Mouse (Mus musculus) limb, embryonic 12.5 days (tissue): ENCODE results near the gene AL731706.2. TPM values are rescaled to one million over a fixed set of nuclear protein-coding genes. Genes with fewer than 3 reads are reported as not detected.
"Not testable (repeated sequence)": the region's sequence is repeated elsewhere in the genome, so short reads cannot be mapped to it uniquely, and the experiment has no call there.

ENCODE experiments used
- ATAC-seq: fragments of 200-750 bp; cut with Nextera tagmentation; 2 replicates; pipeline ENCODE4 v1.8.0; 2017; ENCODE audit warnings: low read depth, moderate TSS enrichment; ENCODE audit not compliant: insufficient number of reproducible peaks, insufficient read depth, low FRiP score, low TSS enrichment
- H3K27ac ChIP-seq: fragments of 300-500 bp; sonication (generic); 2 replicates; pipeline ENCODE4 v1.5.1; 2016; ENCODE audit warnings: mild to moderate bottlenecking, moderate library complexity
- H3K27me3 ChIP-seq: fragments of 300-500 bp; sonication (generic); 2 replicates; pipeline ENCODE4 v1.6.1; 2016; ENCODE audit warnings: mild to moderate bottlenecking, moderate library complexity
- H3K36me3 ChIP-seq: fragments of 300-500 bp; sonication (generic); 2 replicates; pipeline ENCODE4 v1.6.1; 2016; ENCODE audit warnings: mild to moderate bottlenecking, moderate library complexity
- H3K4me1 ChIP-seq: fragments of 300-500 bp; sonication (generic); replicated peaks from 2 replicates; pipeline ENCODE4 v1.6.1; 2016
- H3K4me2 ChIP-seq: fragments of 300-500 bp; sonication (generic); 2 replicates; pipeline ENCODE4 v1.6.1; 2016; ENCODE audit warnings: mild to moderate bottlenecking, moderate library complexity
- H3K4me3 ChIP-seq: fragments of 300-500 bp; sonication (generic); replicated peaks from 2 replicates; pipeline ENCODE4 v1.5.1; 2016; ENCODE audit warnings: mild to moderate bottlenecking
- H3K9ac ChIP-seq: fragments of 300-500 bp; sonication (generic); replicated peaks from 2 replicates; pipeline ENCODE4 v1.6.1; 2016; ENCODE audit warnings: mild to moderate bottlenecking, moderate library complexity
- H3K9me3 ChIP-seq: fragments of 300-500 bp; sonication (generic); 2 replicates; pipeline ENCODE4 v1.6.1; 2016; ENCODE audit warnings: mild to moderate bottlenecking, moderate library complexity
- WGBS: fragments of 180-500 bp; shearing (Covaris S2); methylation state at CpG from one replicate; pipeline ENCODE4 v1.1.7; 2016; 5-methylcytosine and 5-hydroxymethylcytosine counted together
- polyA plus RNA-seq: library from polyadenylated mRNA; unstranded; fragments of >200 nt; fragmentation: Nextera tagmentation; extraction: Ambion mirVana; gene quantifications from 2 replicates; pipeline ENCODE4 v1.2.1, GENCODE M21; 2016

The AL731706.2 gene
- polyA plus RNA-seq, 1 experiment from 2014 or later, result 28.0 TPM

- Histone ChIP-seq H3K4me2 (peak overlapping the region; percentile 53), H3K9ac (peak overlapping the region; percentile 65), H3K4me1 (0 out of 2 replicates have a peak, but pooled peaks cover 5% of the 10 kb centered on the region), H3K27ac (peak overlapping the region; percentile 93), H3K36me3 (no peaks in the 10 kb centered on the region), H3K4me3 (peak overlapping the region; percentile 72), H3K27me3 (no peaks in the 10 kb centered on the region), H3K9me3 (no peaks in the 10 kb centered on the region)
- ATAC-seq, result peak; percentile 77
- WGBS, result under 1% methylated on average over 23 of the region's 23 CpGs
Measured at GRCm38 (mm10) chr2:136891951-136892371, 6.5 kb upstream of the AL731706.2 start.

- Histone ChIP-seq H3K4me1 (0 out of 2 replicates have a peak, but pooled peaks cover 5% of the 10 kb centered on the region), H3K27me3 (no peaks in the 10 kb centered on the region), H3K36me3 (no peaks in the 10 kb centered on the region), H3K27ac (peak within 1 kb of the TSS; percentile 93), H3K4me2 (peak within 1 kb of the TSS; percentile 53), H3K9me3 (no peaks in the 10 kb centered on the region), H3K9ac (peak within 1 kb of the TSS; percentile 70), H3K4me3 (peak within 1 kb of the TSS; percentile 72)
- WGBS, result under 1% methylated on average over 49 of the region's 49 CpGs
- ATAC-seq, result peak; percentile 99
Measured at GRCm38 (mm10) chr2:136891068-136891950, 5.8 kb upstream of the AL731706.2 start, which contains the start of the genes Slx4ip, AL731706.1 and Mkks. TSS of gene Slx4ip (plus strand) at chr2:136891218. TSS of gene AL731706.1 (minus strand) at chr2:136891389. TSS of gene Mkks (minus strand) at chr2:136891389.

GRCm38 (mm10) chr2:136890716-136891067, 5.2 kb upstream of the AL731706.2 start:
- not testable (repeated sequence) for H3K27me3 ChIP-seq, H3K4me1 ChIP-seq, ATAC-seq, H3K9me3 ChIP-seq, H3K36me3 ChIP-seq
- peak overlapping the region; percentile 53 for H3K4me2 ChIP-seq
- peak overlapping the region; percentile 70 for H3K9ac ChIP-seq
- 6% methylated on average over 15 of the region's 15 CpGs for WGBS
- H3K4me3 ChIP-seq, result peak overlapping the region; percentile 72
- peak overlapping the region; percentile 93 for H3K27ac ChIP-seq

- H3K9me3 ChIP-seq, result no peaks in the 10 kb centered on the region
- H3K4me1 ChIP-seq, result no peaks in the 10 kb centered on the region
- H3K4me2 ChIP-seq, result no peak overlapping the region
- ATAC-seq, result no peak
- WGBS, result 71% methylated on average over 4 of the region's 4 CpGs
- H3K36me3 ChIP-seq, result peaks cover 21% of the 10 kb centered on the region
- no peak overlapping the region for H3K9ac ChIP-seq
- no peak overlapping the region for H3K4me3 ChIP-seq
- H3K27me3 ChIP-seq, result no peaks in the 10 kb centered on the region
- H3K27ac ChIP-seq, result no peak overlapping the region
Measured at GRCm38 (mm10) chr2:136886846-136887245, 1.4 kb upstream of the AL731706.2 start.

GRCm38 (mm10) chr2:136854543-136855388, 30.7 kb downstream of the AL731706.2 start:
- 53% methylated on average over 5 of the region's 5 CpGs for WGBS
- Histone ChIP-seq H3K4me3 (no peak overlapping the region), H3K9ac (no peak overlapping the region), H3K4me1 (peaks cover 12% of the 10 kb centered on the region), H3K9me3 (no peaks in the 10 kb centered on the region), H3K27me3 (no peaks in the 10 kb centered on the region), H3K27ac (no peak overlapping the region), H3K4me2 (no peak overlapping the region), H3K36me3 (no peaks in the 10 kb centered on the region)
- ATAC-seq, result no peak; the same call in 1 of the 2 replicates

DNA sequence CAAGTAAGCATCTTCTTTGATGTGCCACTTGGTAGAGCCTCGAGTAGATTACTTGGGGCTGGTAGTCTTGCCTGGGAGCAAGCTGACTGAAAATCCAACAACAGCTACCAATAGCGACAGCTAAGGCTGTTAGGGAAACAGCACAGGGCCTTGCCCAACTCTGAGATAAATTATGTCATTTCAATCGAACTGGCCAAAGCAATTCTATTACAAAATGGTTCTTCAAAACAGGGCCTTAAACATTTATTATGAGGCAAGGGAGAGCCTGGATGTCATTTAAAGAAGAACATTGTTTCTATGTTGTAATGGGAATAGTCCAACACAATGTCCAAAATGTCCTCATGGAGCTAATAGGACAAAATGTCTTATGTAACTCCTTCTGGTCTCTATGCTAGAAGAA, 35.1 kb downstream of the AL731706.2 start:
- ATAC-seq, result no peak
- WGBS, result 61% methylated on average over 3 of the region's 3 CpGs
- Histone ChIP-seq H3K4me2 (no peak overlapping the region), H3K4me1 (peaks cover 10% of the 10 kb centered on the region), H3K36me3 (no peaks in the 10 kb centered on the region), H3K9me3 (no peaks in the 10 kb centered on the region), H3K9ac (no peak overlapping the region), H3K27ac (no peak overlapping the region), H3K4me3 (no peak overlapping the region), H3K27me3 (no peaks in the 10 kb centered on the region)

GRCm38 (mm10) chr2:136837994-136838393, 47.5 kb downstream of the AL731706.2 start:
- ATAC-seq, result no peak
- Histone ChIP-seq H3K27me3 (no peaks in the 10 kb centered on the region), H3K36me3 (no peaks in the 10 kb centered on the region), H3K4me1 (no peaks in the 10 kb centered on the region), H3K4me2 (no peak overlapping the region), H3K9ac (no peak overlapping the region), H3K27ac (no peak overlapping the region), H3K9me3 (no peaks in the 10 kb centered on the region), H3K4me3 (no peak overlapping the region)
- WGBS, result 50% methylated on average over 1 of the region's 1 CpGs

DNA sequence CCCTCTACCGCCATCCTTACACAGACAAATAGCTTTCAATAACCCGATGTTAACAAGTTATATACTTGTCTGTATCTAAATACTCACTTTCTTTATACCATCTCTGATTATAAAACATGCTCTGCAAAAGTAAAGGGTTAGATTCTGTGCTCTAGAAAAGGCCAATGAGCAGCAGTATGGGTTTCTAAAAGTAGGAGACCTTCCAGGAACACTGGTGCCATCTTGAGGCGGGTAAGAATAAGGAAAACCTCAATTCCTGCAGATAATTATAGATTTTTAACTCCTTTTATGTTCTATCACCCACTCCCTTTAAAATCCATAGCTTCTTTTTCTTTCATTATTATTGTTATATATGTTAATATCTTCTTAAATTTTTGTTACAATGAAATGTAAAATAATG, 49.6 kb downstream of the AL731706.2 start:
- H3K4me2 ChIP-seq, result no peak overlapping the region
- H3K9me3 ChIP-seq, result no peaks in the 10 kb centered on the region
- ATAC-seq, result no peak
- no peak overlapping the region for H3K4me3 ChIP-seq
- H3K27me3 ChIP-seq, result no peaks in the 10 kb centered on the region
- H3K36me3 ChIP-seq, result no peaks in the 10 kb centered on the region
- H3K27ac ChIP-seq, result no peak overlapping the region
- no peak overlapping the region for H3K9ac ChIP-seq
- 68% methylated on average over 3 of the region's 3 CpGs for WGBS
- no peaks in the 10 kb centered on the region for H3K4me1 ChIP-seq

Other genes with a start within 250 kb of the AL731706.2 start
- 0.31 and 0.47 TPM in 2 replicates for gene Snap25, start 172.2 kb downstream of the AL731706.2 start, polyA plus RNA-seq
- gene Slx4ip, start 5.5 kb upstream of the AL731706.2 start, polyA plus RNA-seq, result 8.8 and 9.0 TPM in 2 replicates
- gene AL731706.1, start 5.7 kb upstream of the AL731706.2 start, polyA plus RNA-seq, result 26.7 and 28.2 TPM in 2 replicates
- gene Mkks, start 5.7 kb upstream of the AL731706.2 start, polyA plus RNA-seq, result 12.0 and 13.1 TPM in 2 replicates
- gene Jag1, start 231.0 kb upstream of the AL731706.2 start, polyA plus RNA-seq, result 23.3 and 26.5 TPM in 2 replicates